8 mouse cellular contexts compared by ENCODE assay signal in genomic region chr5:97110697-97111096, GRCm38 (mm10). TPM values are rescaled to one million over a fixed set of nuclear protein-coding genes. Genes with fewer than 3 reads are reported as not detected.
A peak's percentile ranks its signal among the peaks of the same experiment; 100 is the strongest.
DNase-seq lines count a peak whose midpoint lies in the region; ATAC-seq and TF ChIP-seq lines count a peak whose summit lies in the region.

No protein-coding gene starts in this region.

- WGBS in kidney, adult 2 months: 25% methylated on average over 5 of the region's 5 CpGs
- WGBS in liver, embryonic 13.5 days (ENCODE audit: insufficient replicate concordance): 29% methylated on average over 5 of the region's 5 CpGs

- no peaks in the 10 kb centered on the region for H3K9me3 ChIP-seq in liver, embryonic 13.5 days (replicated peaks)

- H3K4me2 ChIP-seq in liver, embryonic 13.5 days: peak overlapping the region; percentile 98

- H3K27ac ChIP-seq in kidney, adult 2 months (ENCODE audit: insufficient read depth, low read depth, low read length): no peak overlapping the region
- no peak overlapping the region for H3K27ac ChIP-seq in embryonic fibroblast, embryonic 13.5 days (ENCODE audit: insufficient read depth, low read length)
- H3K27ac ChIP-seq in liver, embryonic 13.5 days: no peak overlapping the region

- H3K4me1 ChIP-seq in kidney, adult 2 months (ENCODE audit: control insufficient read depth, insufficient read depth, low read length): peaks cover 3% of the 10 kb centered on the region; the same call in 1 of the 2 replicates
- H3K4me1 ChIP-seq in embryonic fibroblast, embryonic 13.5 days (ENCODE audit: control insufficient read depth, insufficient read depth, low read length): no peaks in the 10 kb centered on the region
- H3K4me1 ChIP-seq in liver, embryonic 13.5 days (replicated peaks): peaks cover 22% of the 10 kb centered on the region

- H3K4me3 ChIP-seq in kidney, adult 2 months (ENCODE audit: insufficient read depth, low read depth, low read length): peak overlapping the region; percentile 68
- peak overlapping the region; percentile 98 for H3K4me3 ChIP-seq in embryonic fibroblast, embryonic 13.5 days (ENCODE audit: insufficient read depth, low read length)
- peak overlapping the region; percentile 73 for H3K4me3 ChIP-seq in liver, embryonic 13.5 days (replicated peaks)

- no peaks in the 10 kb centered on the region for H3K36me3 ChIP-seq in kidney, adult 2 months (ENCODE audit: control insufficient read depth, insufficient read depth, low read length)
- no peaks in the 10 kb centered on the region for H3K36me3 ChIP-seq in liver, embryonic 13.5 days

- no peaks in the 10 kb centered on the region for H3K27me3 ChIP-seq in kidney, adult 2 months (replicated peaks; ENCODE audit: control insufficient read depth, insufficient read depth, low read length)
- peaks cover 24% of the 10 kb centered on the region for H3K27me3 ChIP-seq in liver, embryonic 13.5 days

- peak overlapping the region; percentile 78 for H3K9ac ChIP-seq in liver, embryonic 13.5 days

- DNase-seq in kidney, adult 2 months: no peak
- DNase-seq in kidney, adult 8-10 months: no peak
- DNase-seq in MN1 (ENCODE audit: low spot score): peak; percentile 6
- DNase-seq in liver, embryonic 13.5 days: no peak
- no peak for DNase-seq in adrenal gland, postnatal 14 days
- DNase-seq in adrenal gland, adult 2 months: no peak
- no peak for DNase-seq in thymus, postnatal 0 days (ENCODE audit: low spot score)

- TF ChIP-seq POLR2A in kidney, adult 2 months (IDR thresholded peaks at IDR 0.05; ENCODE audit: low read depth, low read length): no peak
- TF ChIP-seq POLR2A in embryonic fibroblast, embryonic 13.5 days (IDR thresholded peaks at IDR 0.05; ENCODE audit: low read depth, low read length): no peak

- ATAC-seq in liver, embryonic 13.5 days (ENCODE audit: low read depth): no peak

- no peak for TF ChIP-seq CTCF in kidney, adult 2 months (conservative IDR thresholded peaks at IDR 0.05; ENCODE audit: insufficient read depth, insufficient read length, low read depth, low read length)
- TF ChIP-seq CTCF in embryonic fibroblast, embryonic 13.5 days (IDR thresholded peaks at IDR 0.05; ENCODE audit: borderline replicate concordance, insufficient read depth, low read length): no peak

RNA-seq across cellular contexts. Expression of gene Paqr3, which starts 0.7 kb away (rescaled TPM):
- polyA plus RNA-seq in kidney, adult 2 months (2012; rRNA removed): 3.4 and 4.7 TPM in 2 replicates
- polyA plus RNA-seq in embryonic fibroblast, embryonic 13.5 days (2011; ENCODE audit: insufficient read length, low read depth, missing spikeins): 8.7 and 13.5 TPM in 2 replicates
- 0.75 and 1.2 TPM in 2 replicates for polyA plus RNA-seq in liver, embryonic 13.5 days (2015; fragmentation: Nextera tagmentation; extraction: Ambion mirVana)
- 3.1 and 4.1 TPM in 2 replicates for total RNA-seq in adrenal gland, postnatal 14 days (2021)
- total RNA-seq in adrenal gland, adult 2 months (2021): 1 to 10 TPM; 3.3 to 4.2 TPM
- polyA plus RNA-seq in adrenal gland, adult 2 months (2012; rRNA removed): 4.8 and 5.2 TPM in 2 replicates
- polyA plus RNA-seq in thymus, postnatal 0 days (2015; fragmentation: Nextera tagmentation; extraction: Ambion mirVana): 0.86 and 1.0 TPM in 2 replicates
